Mouse (Mus musculus): ENCODE data around the gene Zfand2a.

GRCm38 (mm10) chr5:139440451-139440850 is 43.9 kb downstream of the Zfand2a start:
- TF ChIP-seq CTCF (IDR thresholded peaks at IDR 0.05; ENCODE audit: control insufficient read depth, insufficient read depth, low read length) (no peak), POLR2A (IDR thresholded peaks at IDR 0.05; ENCODE audit: borderline replicate concordance, control insufficient read depth, low read depth, low read length) (no peak)
